Mouse (Mus musculus): ENCODE measurements around the gene Inafm2.

DNA sequence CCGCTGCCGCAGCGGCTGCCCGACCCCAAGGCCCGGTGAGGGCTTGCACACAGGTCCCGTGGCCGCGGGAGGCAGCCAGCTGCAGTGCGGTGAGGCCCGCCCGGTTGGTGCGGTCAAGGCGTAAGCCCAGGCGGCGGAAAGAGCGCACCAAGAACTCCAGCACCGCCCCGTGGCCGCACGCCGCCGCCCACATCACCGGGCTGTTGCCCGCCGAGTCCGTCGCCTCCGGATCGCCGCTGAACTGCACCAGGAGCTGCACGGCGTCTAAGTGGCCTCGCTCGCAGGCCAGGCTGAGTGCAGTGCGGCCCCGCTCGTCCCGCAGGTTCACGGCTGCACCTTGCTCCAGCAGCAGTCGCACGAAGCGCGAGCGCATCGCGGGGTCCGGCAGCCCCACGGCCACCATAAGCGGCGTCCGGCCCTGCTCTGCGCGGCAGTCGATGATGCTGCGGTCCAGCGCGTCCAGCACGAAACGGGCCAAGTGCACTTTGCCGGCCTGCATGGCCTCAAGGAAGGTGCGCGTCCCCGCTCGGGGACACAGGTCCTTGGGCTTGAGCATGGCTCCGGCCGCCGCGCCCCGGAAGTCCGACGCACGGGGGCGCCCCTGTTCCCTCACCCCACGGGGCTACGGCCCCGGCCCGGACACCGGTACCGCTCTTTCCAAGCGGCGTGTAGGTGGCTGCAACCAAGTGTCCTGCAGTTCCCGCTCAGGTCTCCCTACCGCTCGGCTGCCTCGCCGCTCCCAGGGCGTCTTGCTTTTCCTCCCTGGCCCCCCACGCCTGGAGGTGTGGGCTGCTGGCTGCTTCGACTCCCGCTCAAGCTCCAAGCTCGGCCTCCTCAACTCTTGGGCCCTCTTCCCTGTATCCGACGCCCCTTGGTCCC lies 42.4 kb upstream of the Inafm2 start:
- TF ChIP-seq CTCF (conservative IDR thresholded peaks at IDR 0.05; ENCODE audit: insufficient read depth, insufficient read length, low read depth, low read length) (no peak), POLR2A (IDR thresholded peaks at IDR 0.05; ENCODE audit: low read depth, low read length) (no peak)
